27 mouse cellular contexts compared by ENCODE assay signal in genomic region chr3:65460936-65461335, GRCm38 (mm10).
A peak's percentile ranks its signal among the peaks of the same experiment; 100 is the strongest.
DNase-seq lines count a peak whose midpoint lies in the region; ATAC-seq and TF ChIP-seq lines count a peak whose summit lies in the region.
"Had no signal": no experiment of that assay in that cellular context is flagged by ENCODE, and none has a peak within 500 bp of the region (broad histone marks: within the 10 kb centered on the region; RNA-seq: fewer than 3 reads in every experiment).

No protein-coding gene starts in this region.

- no peak overlapping the region for H3K4me3 ChIP-seq in forebrain, embryonic 16.5 days (replicated peaks; ENCODE audit: low read length)
- H3K4me3 ChIP-seq in forebrain, embryonic 15.5 days = no peak overlapping the region
- no peak overlapping the region for H3K4me3 ChIP-seq in layer of hippocampus, adult 2 months
- H3K4me3 ChIP-seq: embryonic facial prominence, embryonic 13.5 days; embryonic facial prominence, embryonic 15.5 days; erythroblast, embryonic 14.5 days; forebrain, embryonic 10.5 days; forebrain, embryonic 12.5 days had no signal

- ATAC-seq in forebrain, embryonic 16.5 days = peak; percentile 37; the same call in 1 of the 2 replicates
- no peak for ATAC-seq in forebrain, embryonic 15.5 days (replicated peaks)
- peak; percentile 88 for ATAC-seq in frontal cortex, adult (ENCODE audit: low TSS enrichment)
- ATAC-seq: activated CD4-positive, CD25-positive, alpha-beta regulatory T cell, adult 4 months; CD4-positive, CD25-positive, alpha-beta regulatory T cell, adult 4 months; Patski had no signal

- DNase-seq in frontal cortex, postnatal 10 days (ENCODE audit: low spot score in 2 of 2) = no peak
- DNase-seq in layer of hippocampus, adult 2 months (ENCODE audit: low spot score in 2 of 2) = no peak
- no peak for DNase-seq in layer of hippocampus, adult 9-11 months
- DNase-seq: adrenal gland, adult 8-10 months; adrenal gland, postnatal 14 days; adrenal gland, postnatal 36 days; B cell, adult 2 months; cerebellum, adult 11 months; cerebellum, adult 18-20 months; cerebellum, adult 8-10 months; cerebellum, adult 9-11 months; cerebellum, postnatal 14 days; cerebellum, postnatal 36 days; embryo, embryonic 11 days had no signal

- peaks cover 8% of the 10 kb centered on the region for H3K4me1 ChIP-seq in forebrain, embryonic 16.5 days (replicated peaks; ENCODE audit: control insufficient read depth, insufficient read depth, low read length)
- H3K4me1 ChIP-seq in forebrain, embryonic 15.5 days = peaks cover 10% of the 10 kb centered on the region

- H3K36me3 ChIP-seq in forebrain, embryonic 16.5 days (ENCODE audit: control insufficient read depth, insufficient read depth) = no peaks in the 10 kb centered on the region
- H3K36me3 ChIP-seq in forebrain, embryonic 15.5 days = no peaks in the 10 kb centered on the region
- H3K36me3 ChIP-seq: embryonic facial prominence, embryonic 13.5 days; embryonic facial prominence, embryonic 15.5 days; forebrain, embryonic 10.5 days; forebrain, embryonic 12.5 days; G1E had no signal

- no peak overlapping the region for H3K27ac ChIP-seq in forebrain, embryonic 16.5 days (ENCODE audit: low read length)
- H3K27ac ChIP-seq in forebrain, embryonic 15.5 days (replicated peaks) = no peak overlapping the region
- H3K27ac ChIP-seq in layer of hippocampus, adult 2 months = peak overlapping the region; percentile 69; the same call in 1 of the 2 replicates
- H3K27ac ChIP-seq: embryonic facial prominence, embryonic 13.5 days; embryonic facial prominence, embryonic 15.5 days; forebrain, embryonic 10.5 days; forebrain, embryonic 12.5 days had no signal

- no peak for TF ChIP-seq CTCF in layer of hippocampus, adult 2 months (conservative IDR thresholded peaks at IDR 0.05)

- H3K4me2 ChIP-seq in forebrain, embryonic 16.5 days (ENCODE audit: low read length) = no peak overlapping the region
- no peak overlapping the region for H3K4me2 ChIP-seq in forebrain, embryonic 15.5 days (replicated peaks)
- H3K4me2 ChIP-seq: embryonic facial prominence, embryonic 13.5 days; embryonic facial prominence, embryonic 15.5 days; forebrain, embryonic 12.5 days had no signal

- no peak overlapping the region for H3K9ac ChIP-seq in forebrain, embryonic 16.5 days (replicated peaks; ENCODE audit: low read depth, low read length)
- H3K9ac ChIP-seq in forebrain, embryonic 15.5 days (replicated peaks) = no peak overlapping the region
- H3K9ac ChIP-seq: embryonic facial prominence, embryonic 13.5 days; embryonic facial prominence, embryonic 15.5 days; forebrain, embryonic 12.5 days had no signal

- H3K27me3 ChIP-seq in forebrain, embryonic 16.5 days (replicated peaks; ENCODE audit: control insufficient read depth, insufficient read depth, low read length) = no peaks in the 10 kb centered on the region
- H3K27me3 ChIP-seq in forebrain, embryonic 15.5 days = no peaks in the 10 kb centered on the region
- H3K27me3 ChIP-seq: CH12.LX; embryonic facial prominence, embryonic 13.5 days; embryonic facial prominence, embryonic 15.5 days; forebrain, embryonic 12.5 days had no signal

- WGBS in forebrain, embryonic 16.5 days = 49% methylated on average over 4 of the region's 4 CpGs
- 52% methylated on average over 4 of the region's 4 CpGs for WGBS in forebrain, embryonic 15.5 days

- 0 out of 2 replicates have a peak, but pooled peaks cover 3% of the 10 kb centered on the region for H3K9me3 ChIP-seq in forebrain, embryonic 16.5 days (ENCODE audit: control insufficient read depth, low read length)
- H3K9me3 ChIP-seq in forebrain, embryonic 15.5 days = no peaks in the 10 kb centered on the region
- H3K9me3 ChIP-seq: embryonic facial prominence, embryonic 15.5 days; forebrain, embryonic 10.5 days; forebrain, embryonic 12.5 days; G1E had no signal
